Mouse (Mus musculus): ENCODE results near the gene Dpep3.
A peak's percentile ranks its signal among the peaks of the same experiment; 100 is the strongest.

Gene Dpep3

GRCm38 (mm10) chr8:105935863-105936603, 43.2 kb downstream of the Dpep3 start:
- DNase-seq (ENCODE audit: low spot score) = no peak

DNA sequence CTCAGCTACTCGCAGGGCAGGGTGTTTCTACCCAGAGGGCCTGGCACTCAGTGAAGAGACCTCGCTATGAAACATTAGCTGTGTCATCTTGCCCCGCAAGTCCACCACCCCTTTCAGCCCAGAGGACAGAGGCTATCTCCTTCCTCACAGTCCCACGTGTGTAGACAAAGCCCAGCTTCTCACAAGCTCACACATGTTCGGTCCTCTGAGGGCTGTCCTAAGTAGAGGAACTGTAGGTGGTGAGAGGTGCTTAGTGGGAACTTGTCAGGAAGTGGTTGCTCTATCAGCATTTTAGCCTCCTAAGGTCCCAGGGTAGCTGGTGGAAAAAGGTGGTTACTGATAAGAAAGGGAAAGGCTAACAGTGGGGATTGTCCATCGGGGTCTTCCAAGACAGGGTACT, 44.1 kb downstream of the Dpep3 start:
- DNase-seq (ENCODE audit: low spot score) = no peak

DNA sequence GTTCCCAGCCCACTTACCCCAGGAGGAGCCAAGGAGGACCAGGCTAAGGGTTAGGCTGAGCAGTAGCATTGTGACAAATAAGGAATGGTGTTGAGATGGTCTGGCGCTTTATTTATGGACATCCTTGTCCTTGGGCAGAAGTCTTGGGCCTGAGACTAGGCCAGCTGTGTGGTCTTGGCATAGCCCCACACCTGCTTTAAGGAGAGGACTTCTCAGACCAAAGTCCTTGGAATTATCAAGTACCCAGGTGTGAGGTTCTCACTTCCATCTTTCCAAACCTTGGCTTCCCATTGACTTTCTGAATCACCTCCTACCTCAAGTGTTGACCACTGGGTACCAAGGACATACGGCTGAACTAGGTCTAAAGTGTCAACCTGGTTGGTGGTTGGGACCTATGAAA, 45.5 kb downstream of the Dpep3 start, which contains the start of gene Ctrl:
Gene Ctrl (minus strand): TSS at position 101 of the 400 bp plus-strand sequence.
- no peak for DNase-seq (ENCODE audit: low spot score)

- DNase-seq (ENCODE audit: low spot score) = no peak
Observed at GRCm38 (mm10) chr8:105932525-105932924, 46.7 kb downstream of the Dpep3 start.

GRCm38 (mm10) chr8:105931271-105931670, 48.0 kb downstream of the Dpep3 start:
- no peak for DNase-seq (ENCODE audit: low spot score)

GRCm38 (mm10) chr8:105930602-105931001, 48.6 kb downstream of the Dpep3 start:
- peak; percentile 59 for DNase-seq (ENCODE audit: low spot score)

GRCm38 (mm10) chr8:105925123-105925522, 54.1 kb downstream of the Dpep3 start:
- DNase-seq (ENCODE audit: low spot score) = no peak

All from ovary, adult 18-20 months (tissue).